Mouse (Mus musculus) MEL-GATA-1-ER (cell line): Measurements from ENCODE around the gene Klhdc3.

Experiments
- DNase-seq: peaks from one replicate; pipeline ENCODE4 v3.0.0-alpha.2; 2012; ENCODE audit warnings: low read depth; ENCODE audit errors: extremely low read depth

The Klhdc3 gene

DNA sequence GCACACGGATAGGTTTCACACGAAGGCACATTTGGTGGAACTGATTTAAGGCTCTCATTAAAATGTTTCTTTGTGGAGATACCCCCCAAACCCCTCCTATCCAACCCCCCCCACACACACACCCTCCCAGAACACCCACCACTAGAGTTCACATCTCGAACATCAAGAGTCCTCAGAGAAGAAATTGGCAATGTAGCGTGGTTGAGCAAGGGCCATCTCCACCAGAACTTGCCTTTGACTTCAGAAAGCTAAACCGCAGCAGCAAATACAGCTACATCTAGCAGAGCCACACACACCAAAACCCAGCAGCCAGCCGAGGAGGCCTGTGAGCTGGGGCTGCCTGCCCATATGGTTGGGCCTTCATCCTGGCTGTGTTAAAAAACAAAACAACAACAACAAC, 53.3 kb downstream of the Klhdc3 start:
- DNase-seq = no peak

GRCm38 (mm10) chr17:46624598-46624997, 56.1 kb downstream of the Klhdc3 start:
- no peak for DNase-seq
